Mouse (Mus musculus): Measurements from ENCODE around the gene Capn5. TPM values are rescaled to one million over a fixed set of nuclear protein-coding genes. Genes with fewer than 3 reads are reported as not detected.
"Not testable (repeated sequence)": the region's sequence is repeated elsewhere in the genome, so short reads cannot be mapped to it uniquely, and the experiment has no call there.

Gene Capn5
- polyA plus RNA-seq, 1 experiment: 17.0 TPM

GRCm38 (mm10) chr7:98190578-98190977 lies 12.5 kb upstream of the Capn5 start:
- Histone ChIP-seq H3K4me1 (ENCODE audit: control insufficient read depth, insufficient read depth, low read length) (peaks cover 11% of the 10 kb centered on the region), H3K36me3 (ENCODE audit: control insufficient read depth, insufficient read depth, low read length, poor library complexity, severe bottlenecking) (no peaks in the 10 kb centered on the region), H3K9me3 (replicated peaks; ENCODE audit: control insufficient read depth, insufficient read depth, low read length, poor library complexity, severe bottlenecking) (no peaks in the 10 kb centered on the region), H3K9ac (ENCODE audit: low read depth, poor library complexity, severe bottlenecking) (no peak overlapping the region), H3K4me3 (ENCODE audit: low read depth, low read length) (no peak overlapping the region), H3K27ac (ENCODE audit: insufficient read depth, low read length) (no peak overlapping the region), H3K27me3 (ENCODE audit: control insufficient read depth, insufficient read depth, low read length, poor library complexity, severe bottlenecking) (peaks cover 8% of the 10 kb centered on the region; the same call in 1 of the 2 replicates)
- TF ChIP-seq CTCF (IDR thresholded peaks at IDR 0.05; ENCODE audit: low read depth, low read length): no peak

- TF ChIP-seq CTCF (IDR thresholded peaks at IDR 0.05; ENCODE audit: low read depth, low read length) (no peak), EP300 (IDR thresholded peaks at IDR 0.05; ENCODE audit: insufficient read depth, low read depth, low read length) (peak; percentile 89), POLR2A (IDR thresholded peaks at IDR 0.05; ENCODE audit: insufficient read depth, low read length) (no peak)
- peaks cover 11% of the 10 kb centered on the region for H3K4me1 ChIP-seq (ENCODE audit: control insufficient read depth, insufficient read depth, low read length)
- no peaks in the 10 kb centered on the region for H3K36me3 ChIP-seq (ENCODE audit: control insufficient read depth, insufficient read depth, low read length, poor library complexity, severe bottlenecking)
- no peak overlapping the region for H3K9ac ChIP-seq (ENCODE audit: low read depth, poor library complexity, severe bottlenecking)
- H3K27me3 ChIP-seq (ENCODE audit: control insufficient read depth, insufficient read depth, low read length, poor library complexity, severe bottlenecking): peaks cover 7% of the 10 kb centered on the region; the same call in 1 of the 2 replicates
- H3K4me3 ChIP-seq (ENCODE audit: low read depth, low read length): no peak overlapping the region
- no peaks in the 10 kb centered on the region for H3K9me3 ChIP-seq (replicated peaks; ENCODE audit: control insufficient read depth, insufficient read depth, low read length, poor library complexity, severe bottlenecking)
- peak overlapping the region; percentile 67 for H3K27ac ChIP-seq (ENCODE audit: insufficient read depth, low read length)
These were observed 11.7 kb upstream of the Capn5 start for GRCm38 (mm10) chr7:98189745-98190144.

- peak overlapping the region; percentile 51 for H3K27ac ChIP-seq (ENCODE audit: insufficient read depth, low read length)
- H3K36me3 ChIP-seq (ENCODE audit: control insufficient read depth, insufficient read depth, low read length, poor library complexity, severe bottlenecking): no peaks in the 10 kb centered on the region
- H3K4me3 ChIP-seq (ENCODE audit: low read depth, low read length): no peak overlapping the region
- no peak overlapping the region for H3K9ac ChIP-seq (ENCODE audit: low read depth, poor library complexity, severe bottlenecking)
- TF ChIP-seq EP300 (IDR thresholded peaks at IDR 0.05; ENCODE audit: insufficient read depth, low read depth, low read length) (peak; percentile 72), POLR2A (IDR thresholded peaks at IDR 0.05; ENCODE audit: insufficient read depth, low read length) (no peak), CTCF (IDR thresholded peaks at IDR 0.05; ENCODE audit: low read depth, low read length) (no peak)
- no peaks in the 10 kb centered on the region for H3K9me3 ChIP-seq (replicated peaks; ENCODE audit: control insufficient read depth, insufficient read depth, low read length, poor library complexity, severe bottlenecking)
- H3K27me3 ChIP-seq (ENCODE audit: control insufficient read depth, insufficient read depth, low read length, poor library complexity, severe bottlenecking): no peaks in the 10 kb centered on the region
- peaks cover 11% of the 10 kb centered on the region for H3K4me1 ChIP-seq (ENCODE audit: control insufficient read depth, insufficient read depth, low read length)
These were observed 10.6 kb upstream of the Capn5 start for GRCm38 (mm10) chr7:98188680-98189079.

DNA sequence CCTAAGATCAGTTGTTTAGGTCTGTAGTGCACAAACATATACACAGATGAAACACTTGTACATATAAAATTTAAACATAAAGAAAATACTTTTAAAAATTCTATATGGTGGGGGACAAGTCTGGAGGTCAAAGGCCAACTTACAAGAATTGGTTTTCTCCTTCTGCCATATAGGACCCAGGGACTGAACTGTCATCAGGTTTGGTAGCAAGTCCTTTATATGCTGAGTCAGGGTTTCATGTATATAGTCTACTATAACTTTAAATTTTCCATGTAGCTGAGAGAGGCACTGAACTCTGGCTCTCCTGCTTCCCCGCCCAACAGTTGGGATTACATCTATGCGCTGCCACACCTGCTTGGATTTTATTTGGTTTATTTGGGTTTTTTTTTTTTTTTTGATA lies 10.2 kb upstream of the Capn5 start:
- H3K9me3 ChIP-seq (replicated peaks; ENCODE audit: control insufficient read depth, insufficient read depth, low read length, poor library complexity, severe bottlenecking): no peaks in the 10 kb centered on the region
- TF ChIP-seq CTCF (IDR thresholded peaks at IDR 0.05; ENCODE audit: low read depth, low read length) (no peak), POLR2A (IDR thresholded peaks at IDR 0.05; ENCODE audit: insufficient read depth, low read length) (no peak), EP300 (IDR thresholded peaks at IDR 0.05; ENCODE audit: insufficient read depth, low read depth, low read length) (no peak)
- H3K4me3 ChIP-seq (ENCODE audit: low read depth, low read length): no peak overlapping the region
- H3K27ac ChIP-seq (ENCODE audit: insufficient read depth, low read length): no peak overlapping the region
- H3K9ac ChIP-seq (ENCODE audit: low read depth, poor library complexity, severe bottlenecking): no peak overlapping the region
- H3K36me3 ChIP-seq (ENCODE audit: control insufficient read depth, insufficient read depth, low read length, poor library complexity, severe bottlenecking): no peaks in the 10 kb centered on the region
- H3K27me3 ChIP-seq (ENCODE audit: control insufficient read depth, insufficient read depth, low read length, poor library complexity, severe bottlenecking): no peaks in the 10 kb centered on the region
- peaks cover 11% of the 10 kb centered on the region for H3K4me1 ChIP-seq (ENCODE audit: control insufficient read depth, insufficient read depth, low read length)

GRCm38 (mm10) chr7:98187332-98187731 lies 9.3 kb upstream of the Capn5 start:
- H3K4me3 ChIP-seq (ENCODE audit: low read depth, low read length); H3K27ac ChIP-seq (ENCODE audit: insufficient read depth, low read length); H3K36me3 ChIP-seq (ENCODE audit: control insufficient read depth, insufficient read depth, low read length, poor library complexity, severe bottlenecking); H3K27me3 ChIP-seq (ENCODE audit: control insufficient read depth, insufficient read depth, low read length, poor library complexity, severe bottlenecking); H3K9me3 ChIP-seq (replicated peaks; ENCODE audit: control insufficient read depth, insufficient read depth, low read length, poor library complexity, severe bottlenecking); H3K9ac ChIP-seq (ENCODE audit: low read depth, poor library complexity, severe bottlenecking): not testable (repeated sequence)
- H3K4me1 ChIP-seq (ENCODE audit: control insufficient read depth, insufficient read depth, low read length): peaks cover 11% of the 10 kb centered on the region

GRCm38 (mm10) chr7:98186637-98187036 lies 8.6 kb upstream of the Capn5 start:
- no peak overlapping the region for H3K4me3 ChIP-seq (ENCODE audit: low read depth, low read length)
- H3K36me3 ChIP-seq (ENCODE audit: control insufficient read depth, insufficient read depth, low read length, poor library complexity, severe bottlenecking): no peaks in the 10 kb centered on the region
- no peak overlapping the region for H3K9ac ChIP-seq (ENCODE audit: low read depth, poor library complexity, severe bottlenecking)
- no peak for TF ChIP-seq EP300 (IDR thresholded peaks at IDR 0.05; ENCODE audit: insufficient read depth, low read depth, low read length)
- no peak for TF ChIP-seq POLR2A (IDR thresholded peaks at IDR 0.05; ENCODE audit: insufficient read depth, low read length)
- no peak for TF ChIP-seq CTCF (IDR thresholded peaks at IDR 0.05; ENCODE audit: low read depth, low read length)
- H3K27ac ChIP-seq (ENCODE audit: insufficient read depth, low read length): no peak overlapping the region
- no peaks in the 10 kb centered on the region for H3K27me3 ChIP-seq (ENCODE audit: control insufficient read depth, insufficient read depth, low read length, poor library complexity, severe bottlenecking)
- H3K4me1 ChIP-seq (ENCODE audit: control insufficient read depth, insufficient read depth, low read length): peaks cover 11% of the 10 kb centered on the region
- H3K9me3 ChIP-seq (replicated peaks; ENCODE audit: control insufficient read depth, insufficient read depth, low read length, poor library complexity, severe bottlenecking): no peaks in the 10 kb centered on the region
